Mouse (Mus musculus) MEL (cell line): ENCODE measurements around the gene Cd44. TPM values are rescaled to one million over a fixed set of nuclear protein-coding genes. Genes with fewer than 3 reads are reported as not detected.
A peak's percentile ranks its signal among the peaks of the same experiment; 100 is the strongest.

Experiments used
- DNase-seq: peaks from one replicate; pipeline ENCODE4 v3.0.0; 2011; ENCODE audit warnings: low read depth, low spot score
- H3K27ac ChIP-seq: 2 replicates; pipeline ENCODE4 v1.5.1; 2012; ENCODE audit warnings: low read depth, mild to moderate bottlenecking, control low read depth, low read length, moderate library complexity; ENCODE audit not compliant: control insufficient read depth
- H3K27me3 ChIP-seq, 2 experiments: fragments of 150-350 bp in 1 of 2; sonication (generic) in 1 of 2; 2 replicates each; pipeline ENCODE4 v1.6.1; 2012; ENCODE audit warnings: low read length in 2 of 2, mild to moderate bottlenecking in 2 of 2, improper control_type of control experiment in 1 of 2, moderate library complexity in 1 of 2; ENCODE audit not compliant: insufficient read depth in 2 of 2, control insufficient read depth in 1 of 2
- H3K36me3 ChIP-seq, 2 experiments: 2 replicates each; pipeline ENCODE4 v1.6.1; 2012 to 2014; ENCODE audit warnings: low read length in 2 of 2, improper control_type of control experiment in 1 of 2, inconsistent platforms in 1 of 2, mild to moderate bottlenecking in 1 of 2; ENCODE audit not compliant: insufficient read depth in 2 of 2, control insufficient read depth in 1 of 2
- H3K4me1 ChIP-seq, 2 experiments: fragments of 150-350 bp in 1 of 2; sonication (generic) in 1 of 2; 2 replicates each; pipeline ENCODE4 v1.6.1; 2012; ENCODE audit warnings: low read length in 2 of 2, improper control_type of control experiment in 1 of 2, mild to moderate bottlenecking in 1 of 2; ENCODE audit not compliant: insufficient read depth in 2 of 2, control insufficient read depth in 1 of 2
- H3K4me3 ChIP-seq, 2 experiments: fragments of 150-350 bp in 1 of 2; sonication (generic) in 1 of 2; 2 replicates each; pipeline ENCODE4 v1.5.1; 2012; ENCODE audit warnings: low read depth in 2 of 2, low read length in 2 of 2, mild to moderate bottlenecking in 2 of 2, moderate library complexity in 2 of 2, control low read depth in 1 of 2, improper control_type of control experiment in 1 of 2; ENCODE audit not compliant: control insufficient read depth in 1 of 2, insufficient read depth in 1 of 2
- H3K79me2 ChIP-seq: 2 replicates; pipeline ENCODE4 v1.6.1; 2012; ENCODE audit warnings: mild to moderate bottlenecking, low read length, moderate library complexity; ENCODE audit not compliant: control insufficient read depth, poor library complexity, insufficient read depth
- H3K9ac ChIP-seq: 2 replicates; pipeline ENCODE4 v1.6.1; 2012; ENCODE audit warnings: low read depth, mild to moderate bottlenecking, control low read depth, low read length, moderate library complexity; ENCODE audit not compliant: control insufficient read depth, poor library complexity, severe bottlenecking
- H3K9me3 ChIP-seq: fragments of 150-350 bp; sonication (generic); replicated peaks from 2 replicates; pipeline ENCODE4 v1.6.1; 2012; ENCODE audit warnings: mild to moderate bottlenecking, low read length, improper control_type of control experiment, moderate library complexity; ENCODE audit not compliant: insufficient read depth
- CHD1 ChIP-seq: IDR thresholded peaks from 2 replicates; pipeline ENCODE4 v1.6.1; 2012; ENCODE audit warnings: low read depth, mild to moderate bottlenecking, inconsistent platforms, low read length, improper control_type of control experiment
- CTCF ChIP-seq, 3 experiments: IDR thresholded peaks in 2 of 3; conservative IDR thresholded peaks in 1 of 3; 2 replicates each; pipeline ENCODE4 v1.5.1; 2011 to 2012; ENCODE audit warnings: low read length in 3 of 3, low read depth in 2 of 3, mild to moderate bottlenecking in 2 of 3, improper control_type of control experiment in 1 of 3, inconsistent platforms in 1 of 3, mixed read lengths in 1 of 3, moderate library complexity in 1 of 3; ENCODE audit not compliant: control insufficient read depth in 1 of 3, insufficient read depth in 1 of 3, poor library complexity in 1 of 3, severe bottlenecking in 1 of 3
- GABPA ChIP-seq: IDR thresholded peaks from 2 replicates; pipeline ENCODE4 v1.6.1; 2012; ENCODE audit warnings: low read depth, mild to moderate bottlenecking, inconsistent platforms, low read length, improper control_type of control experiment, moderate library complexity
- KAT2A ChIP-seq: conservative IDR thresholded peaks from 2 replicates; pipeline ENCODE4 v1.6.1; 2012; ENCODE audit warnings: low read depth, low read length, improper control_type of control experiment, inconsistent platforms
- MAX ChIP-seq: IDR thresholded peaks from 2 replicates; pipeline ENCODE4 v1.6.1; 2011; ENCODE audit warnings: low read length, improper control_type of control experiment
- MXI1 ChIP-seq: IDR thresholded peaks from 2 replicates; pipeline ENCODE4 v1.6.1; 2011; ENCODE audit warnings: mild to moderate bottlenecking, low read depth, low read length, improper control_type of control experiment
- MYB ChIP-seq: IDR thresholded peaks from 2 replicates; pipeline ENCODE4 v1.6.1; 2011; ENCODE audit warnings: mild to moderate bottlenecking, low read depth, low read length, improper control_type of control experiment
- NELFE ChIP-seq: IDR thresholded peaks from 2 replicates; pipeline ENCODE4 v1.6.1; 2011; ENCODE audit warnings: low read depth, low read length, improper control_type of control experiment
- POLR2A ChIP-seq, 2 experiments: IDR thresholded peaks; 2 replicates each; pipeline ENCODE4 v1.6.1; 2011 to 2012; ENCODE audit warnings: low read length in 2 of 2, mild to moderate bottlenecking in 2 of 2, control low read depth in 1 of 2, improper control_type of control experiment in 1 of 2, low read depth in 1 of 2, moderate library complexity in 1 of 2; ENCODE audit not compliant: control insufficient read depth in 1 of 2, insufficient read depth in 1 of 2, poor library complexity in 1 of 2
- POLR2AphosphoS2 ChIP-seq: IDR thresholded peaks from 2 replicates; pipeline ENCODE4 v1.6.1; 2011; ENCODE audit warnings: low read length, improper control_type of control experiment
- RAD21 ChIP-seq: IDR thresholded peaks from 2 replicates; pipeline ENCODE4 v1.6.1; 2011; ENCODE audit warnings: mild to moderate bottlenecking, low read depth, low read length, improper control_type of control experiment
- RCOR1 ChIP-seq: IDR thresholded peaks from 2 replicates; pipeline ENCODE4 v1.6.1; 2012; ENCODE audit warnings: low read depth, mild to moderate bottlenecking, inconsistent platforms, low read length, improper control_type of control experiment
- SMC3 ChIP-seq: IDR thresholded peaks from 2 replicates; pipeline ENCODE4 v1.6.1; 2011; ENCODE audit warnings: low read depth, low read length, improper control_type of control experiment
- TAL1 ChIP-seq: IDR thresholded peaks from 2 replicates; pipeline ENCODE4 v1.6.1; 2012; ENCODE audit warnings: mild to moderate bottlenecking, inconsistent platforms, low read length, moderate library complexity, mixed read lengths
- TBP ChIP-seq: IDR thresholded peaks from 2 replicates; pipeline ENCODE4 v1.8.0; 2011; ENCODE audit warnings: low read depth, low read length, improper control_type of control experiment
- UBTF ChIP-seq: IDR thresholded peaks from 2 replicates; pipeline ENCODE4 v1.6.1; 2012; ENCODE audit warnings: low read depth, mild to moderate bottlenecking, inconsistent platforms, low read length, improper control_type of control experiment, moderate library complexity, borderline replicate concordance; ENCODE audit not compliant: insufficient read depth
- ZC3H11A ChIP-seq: IDR thresholded peaks from 2 replicates; pipeline ENCODE4 v1.6.1; 2012; ENCODE audit warnings: low read depth, mild to moderate bottlenecking, inconsistent platforms, low read length, improper control_type of control experiment
- ZMIZ1 ChIP-seq: IDR thresholded peaks from 2 replicates; pipeline ENCODE4 v1.6.1; 2012; ENCODE audit warnings: low read depth, mild to moderate bottlenecking, inconsistent platforms, low read length, improper control_type of control experiment, moderate library complexity
- ZNF384 ChIP-seq: IDR thresholded peaks from 2 replicates; pipeline ENCODE4 v1.6.1; 2012; ENCODE audit warnings: low read depth, mild to moderate bottlenecking, inconsistent platforms, low read length, improper control_type of control experiment
- polyA plus RNA-seq, 2 experiments: library from polyadenylated mRNA; stranded (reverse) in 1 of 2; unstranded in 1 of 2; fragments of >175 nt in 1 of 2; fragments of >200 nt in 1 of 2; gene quantifications; 2 replicates each; pipeline versions ENCODE4 v1.2.1 to v1.2.4; 2012; ENCODE audit warnings: low replicate concordance in 2 of 2, low read depth in 1 of 2; ENCODE audit not compliant: insufficient read length in 2 of 2, insufficient read depth in 1 of 2, missing spikeins in 1 of 2
- total RNA-seq: library from RNA; depleted of rRNA; stranded (reverse); fragments of 300-350 nt; gene quantifications from 2 replicates; pipeline ENCODE4 v1.2.3, GENCODE M21; 2012

Gene Cd44
- total and polyA plus RNA-seq, 3 experiments, result 43.8 to 226 (median 53.9) TPM

- no peak overlapping the region for H3K4me3 ChIP-seq
- H3K27me3 ChIP-seq, result no peaks in the 10 kb centered on the region
- TF ChIP-seq MXI1 (no peak), ZNF384 (no peak), CTCF (IDR thresholded peaks at IDR 0.05 in 2 of 3, conservative IDR thresholded peaks at IDR 0.05 in 1 of 3; ENCODE audit: control insufficient read depth in 1 of 3, insufficient read depth in 1 of 3, low read depth in 2 of 3, low read length in 3 of 3, poor library complexity in 1 of 3, severe bottlenecking in 1 of 3) (peak in 2 of 3 experiments; percentile 48 to 75; a peak in 3 of 6 replicates), GABPA (no peak), ZC3H11A (peak; percentile 87), SMC3 (peak; percentile 93), RAD21 (peak; percentile 80), ZMIZ1 (no peak)
- TF ChIP-seq, all 39 proteins: peak for 4
- DNase-seq, result peak; percentile 56
- H3K4me1 ChIP-seq, result no peaks in the 10 kb centered on the region
- no peak overlapping the region for H3K9ac ChIP-seq
- no peak overlapping the region for H3K27ac ChIP-seq
- H3K9me3 ChIP-seq, result no peaks in the 10 kb centered on the region
- no peaks in the 10 kb centered on the region for H3K79me2 ChIP-seq
- H3K36me3 ChIP-seq, result no peaks in the 10 kb centered on the region
Measured at GRCm38 (mm10) chr2:102804109-102804508, 97.4 kb downstream of the Cd44 start.

- H3K9me3 ChIP-seq, result no peaks in the 10 kb centered on the region
- no peak for DNase-seq
- no peaks in the 10 kb centered on the region; a peak in 1 of 4 replicates for H3K27me3 ChIP-seq
- no peaks in the 10 kb centered on the region for H3K36me3 ChIP-seq
- TF ChIP-seq POLR2AphosphoS2 (no peak), CHD1 (no peak), KAT2A (no peak), POLR2A (IDR thresholded peaks at IDR 0.05; ENCODE audit: control insufficient read depth in 1 of 2, insufficient read depth in 1 of 2, low read depth in 1 of 2, low read length in 2 of 2, poor library complexity in 1 of 2) (no peak), MYB (no peak), TBP (no peak), TAL1 (no peak), MAX (no peak), NELFE (no peak), RCOR1 (no peak), UBTF (no peak)
- no peak overlapping the region for H3K27ac ChIP-seq
- no peaks in the 10 kb centered on the region for H3K79me2 ChIP-seq
- no peak overlapping the region for H3K4me3 ChIP-seq
- no peak overlapping the region for H3K9ac ChIP-seq
- no peaks in the 10 kb centered on the region for H3K4me1 ChIP-seq
Measured at GRCm38 (mm10) chr2:102801899-102802298, 99.6 kb downstream of the Cd44 start.
